Mouse (Mus musculus): ENCODE measurements around the gene Ctf1. TPM values are rescaled to one million over a fixed set of nuclear protein-coding genes. Genes with fewer than 3 reads are reported as not detected.

Gene Ctf1
- total RNA-seq (2014; fragmentation: Nextera tagmentation) (5.3 and 9.6 TPM in 2 replicates), total RNA-seq (2017) (0.41 and 2.3 TPM in 2 replicates), polyA plus RNA-seq (2012) (1.7 and 2.2 TPM in 2 replicates)

GRCm38 (mm10) chr7:127712461-127713385, at the start of gene Ctf1:
Gene Ctf1 (plus strand): TSS chr7:127712736.
- TF ChIP-seq CTCF (IDR thresholded peaks at IDR 0.05; ENCODE audit: low read depth, low read length), result no peak
- no peak for TF ChIP-seq GATA2 (IDR thresholded peaks at IDR 0.05; ENCODE audit: borderline replicate concordance, low read depth, low read length)
- no peak for TF ChIP-seq POLR2AphosphoS5 (IDR thresholded peaks at IDR 0.05; ENCODE audit: insufficient replicate concordance, low read depth, low read length)
- no peak for TF ChIP-seq TAL1 (conservative IDR thresholded peaks at IDR 0.05; ENCODE audit: low read depth, low read length)
- TF ChIP-seq GATA1 (IDR thresholded peaks at IDR 0.05; ENCODE audit: borderline replicate concordance, low read length), result no peak
- Histone ChIP-seq H3K4me1 (ENCODE audit: insufficient read depth, low read depth, low read length) (peaks cover 43% of the 10 kb centered on the region), H3K4me3 (ENCODE audit: low read depth, low read length) (peak within 1 kb of the TSS; percentile 66), H3K27me3 (ENCODE audit: insufficient read depth, low read length) (peaks cover 6% of the 10 kb centered on the region), H3K36me3 (replicated peaks) (no peaks in the 10 kb centered on the region), H3K9me3 (replicated peaks) (no peaks in the 10 kb centered on the region)
- no peak for ATAC-seq (ENCODE audit: extremely low read depth, insufficient number of reproducible peaks, low FRiP score, poor library complexity, severe bottlenecking)
- peak; percentile 58 for DNase-seq (ENCODE audit: low spot score)

GRCm38 (mm10) chr7:127662926-127663325, 49.6 kb upstream of the Ctf1 start:
- TF ChIP-seq GATA1 (IDR thresholded peaks at IDR 0.05; ENCODE audit: borderline replicate concordance, low read length), result no peak
- no peak for TF ChIP-seq TAL1 (conservative IDR thresholded peaks at IDR 0.05; ENCODE audit: low read depth, low read length)
- TF ChIP-seq POLR2AphosphoS5 (IDR thresholded peaks at IDR 0.05; ENCODE audit: insufficient replicate concordance, low read depth, low read length), result no peak
- TF ChIP-seq GATA2 (IDR thresholded peaks at IDR 0.05; ENCODE audit: borderline replicate concordance, low read depth, low read length), result no peak
- no peak for TF ChIP-seq CTCF (IDR thresholded peaks at IDR 0.05; ENCODE audit: low read depth, low read length)
- H3K9me3 ChIP-seq (replicated peaks), result no peaks in the 10 kb centered on the region
- peaks cover 4% of the 10 kb centered on the region; the same call in 1 of the 2 replicates for H3K27me3 ChIP-seq (ENCODE audit: insufficient read depth, low read length)
- no peak overlapping the region for H3K4me3 ChIP-seq (ENCODE audit: low read depth, low read length)
- H3K4me1 ChIP-seq (ENCODE audit: insufficient read depth, low read depth, low read length), result peaks cover 10% of the 10 kb centered on the region
- DNase-seq (ENCODE audit: low spot score) (no peak), ATAC-seq (ENCODE audit: extremely low read depth, insufficient number of reproducible peaks, low FRiP score, poor library complexity, severe bottlenecking) (no peak)
- H3K36me3 ChIP-seq (replicated peaks), result peaks cover 6% of the 10 kb centered on the region

GRCm38 (mm10) chr7:127666066-127666654, 46.4 kb upstream of the Ctf1 start:
- ATAC-seq (ENCODE audit: extremely low read depth, insufficient number of reproducible peaks, low FRiP score, poor library complexity, severe bottlenecking), result no peak
- TF ChIP-seq TAL1 (conservative IDR thresholded peaks at IDR 0.05; ENCODE audit: low read depth, low read length) (no peak), GATA1 (IDR thresholded peaks at IDR 0.05; ENCODE audit: borderline replicate concordance, low read length) (no peak), CTCF (IDR thresholded peaks at IDR 0.05; ENCODE audit: low read depth, low read length) (no peak), POLR2AphosphoS5 (IDR thresholded peaks at IDR 0.05; ENCODE audit: insufficient replicate concordance, low read depth, low read length) (no peak), GATA2 (IDR thresholded peaks at IDR 0.05; ENCODE audit: borderline replicate concordance, low read depth, low read length) (no peak)
- Histone ChIP-seq H3K4me1 (ENCODE audit: insufficient read depth, low read depth, low read length) (peaks cover 10% of the 10 kb centered on the region; the same call in 1 of the 2 replicates), H3K4me3 (ENCODE audit: low read depth, low read length) (no peak overlapping the region), H3K27me3 (ENCODE audit: insufficient read depth, low read length) (peaks cover 4% of the 10 kb centered on the region; the same call in 1 of the 2 replicates), H3K9me3 (replicated peaks) (no peaks in the 10 kb centered on the region), H3K36me3 (replicated peaks) (peaks cover 6% of the 10 kb centered on the region)
- no peak for DNase-seq (ENCODE audit: low spot score)

- no peaks in the 10 kb centered on the region for H3K9me3 ChIP-seq (replicated peaks)
- TF ChIP-seq GATA2 (IDR thresholded peaks at IDR 0.05; ENCODE audit: borderline replicate concordance, low read depth, low read length) (no peak), TAL1 (conservative IDR thresholded peaks at IDR 0.05; ENCODE audit: low read depth, low read length) (no peak), GATA1 (IDR thresholded peaks at IDR 0.05; ENCODE audit: borderline replicate concordance, low read length) (no peak)
- peaks cover 6% of the 10 kb centered on the region for H3K36me3 ChIP-seq (replicated peaks)
- peaks cover 4% of the 10 kb centered on the region; the same call in 1 of the 2 replicates for H3K27me3 ChIP-seq (ENCODE audit: insufficient read depth, low read length)
- no peak overlapping the region for H3K4me3 ChIP-seq (ENCODE audit: low read depth, low read length)
- ATAC-seq (ENCODE audit: extremely low read depth, insufficient number of reproducible peaks, low FRiP score, poor library complexity, severe bottlenecking) (no peak), DNase-seq (ENCODE audit: low spot score) (no peak)
- peaks cover 7% of the 10 kb centered on the region; the same call in 1 of the 2 replicates for H3K4me1 ChIP-seq (ENCODE audit: insufficient read depth, low read depth, low read length)
Measured at GRCm38 (mm10) chr7:127666679-127667078, 45.9 kb upstream of the Ctf1 start.

- TF ChIP-seq TAL1 (conservative IDR thresholded peaks at IDR 0.05; ENCODE audit: low read depth, low read length) (no peak), POLR2AphosphoS5 (IDR thresholded peaks at IDR 0.05; ENCODE audit: insufficient replicate concordance, low read depth, low read length) (no peak), CTCF (IDR thresholded peaks at IDR 0.05; ENCODE audit: low read depth, low read length) (no peak), GATA2 (IDR thresholded peaks at IDR 0.05; ENCODE audit: borderline replicate concordance, low read depth, low read length) (no peak), GATA1 (IDR thresholded peaks at IDR 0.05; ENCODE audit: borderline replicate concordance, low read length) (no peak)
- Histone ChIP-seq H3K36me3 (replicated peaks) (peaks cover 6% of the 10 kb centered on the region), H3K4me1 (ENCODE audit: insufficient read depth, low read depth, low read length) (peaks cover 5% of the 10 kb centered on the region; the same call in 1 of the 2 replicates), H3K9me3 (replicated peaks) (no peaks in the 10 kb centered on the region), H3K4me3 (ENCODE audit: low read depth, low read length) (no peak overlapping the region), H3K27me3 (ENCODE audit: insufficient read depth, low read length) (peaks cover 2% of the 10 kb centered on the region; the same call in 1 of the 2 replicates)
- no peak for ATAC-seq (ENCODE audit: extremely low read depth, insufficient number of reproducible peaks, low FRiP score, poor library complexity, severe bottlenecking)
- no peak for DNase-seq (ENCODE audit: low spot score)
Measured at GRCm38 (mm10) chr7:127667171-127667570, 45.4 kb upstream of the Ctf1 start.

Measured in G1E (cell line).